Comparison of ENCODE assay signal across 10 mouse cellular contexts in the genomic region with DNA sequence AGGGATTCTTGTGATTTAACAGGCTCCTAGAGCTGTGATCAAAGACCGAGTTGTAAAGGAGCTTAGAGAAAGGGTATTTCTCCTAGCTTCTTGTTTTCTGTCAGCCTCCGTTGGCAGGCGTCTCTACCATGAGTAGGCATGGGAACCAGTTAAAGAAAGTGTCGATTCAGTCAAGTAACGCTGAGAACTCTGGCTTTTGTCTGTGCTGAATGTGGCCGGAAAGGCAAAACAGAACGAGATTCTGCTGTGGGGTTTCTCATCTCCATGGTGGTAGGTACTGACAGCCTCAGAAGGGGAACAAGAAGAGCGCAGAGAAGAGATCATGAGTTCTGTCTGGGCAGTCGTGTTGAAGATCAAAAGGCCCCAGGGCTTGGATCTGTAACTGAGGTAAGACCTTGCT. TPM values are rescaled to one million over a fixed set of nuclear protein-coding genes. Genes with fewer than 3 reads are reported as not detected.
DNase-seq lines count a peak whose midpoint lies in the region; ATAC-seq and TF ChIP-seq lines count a peak whose summit lies in the region.
"Had no signal": no experiment of that assay in that cellular context is flagged by ENCODE, and none has a peak within 500 bp of the region (broad histone marks: within the 10 kb centered on the region; RNA-seq: fewer than 3 reads in every experiment).

No protein-coding gene starts in this region.

- DNase-seq in CD4-positive, CD25-positive, alpha-beta regulatory T cell, adult 2 months (ENCODE audit: low read depth, low spot score), result peak; percentile 16
- peak in 1 of 2 experiments; percentile 19 for DNase-seq in spleen, adult 2 months (ENCODE audit: low read depth in 1 of 2, low spot score in 2 of 2)
- no peak for DNase-seq in spleen, postnatal 4 days (ENCODE audit: low spot score in 2 of 2)
- peak; percentile 48 for DNase-seq in naive thymus-derived CD4-positive, alpha-beta T cell, adult 2 months (ENCODE audit: low read depth)
- DNase-seq in embryonic facial prominence, embryonic 10.5 days (ENCODE audit: low spot score), result no peak
- no peak for DNase-seq in heart, postnatal 14 days
- DNase-seq: kidney, adult 9 months had no signal

- peak overlapping the region; percentile 44 for H3K27ac ChIP-seq in spleen, adult 2 months (ENCODE audit: insufficient read depth, low read length)
- H3K27ac ChIP-seq in embryonic facial prominence, embryonic 10.5 days (replicated peaks), result no peak overlapping the region; the same call in 1 of the 2 replicates
- no peak overlapping the region for H3K27ac ChIP-seq in intestine, embryonic 15.5 days
- H3K27ac ChIP-seq: stomach, embryonic 15.5 days had no signal

- no peaks in the 10 kb centered on the region for H3K27me3 ChIP-seq in spleen, adult 2 months (ENCODE audit: control insufficient read depth, insufficient read depth, low read length)
- H3K27me3 ChIP-seq in embryonic facial prominence, embryonic 10.5 days (replicated peaks; ENCODE audit: low read depth, poor library complexity, severe bottlenecking), result no peaks in the 10 kb centered on the region
- H3K27me3 ChIP-seq in intestine, embryonic 15.5 days (replicated peaks), result no peaks in the 10 kb centered on the region
- H3K27me3 ChIP-seq: stomach, embryonic 15.5 days had no signal

- TF ChIP-seq POLR2A in spleen, adult 2 months (IDR thresholded peaks at IDR 0.05; ENCODE audit: low read depth, low read length), result no peak

- no peak overlapping the region for H3K4me2 ChIP-seq in intestine, embryonic 15.5 days (replicated peaks)
- H3K4me2 ChIP-seq: stomach, embryonic 15.5 days had no signal

- H3K36me3 ChIP-seq in spleen, adult 2 months (ENCODE audit: control insufficient read depth, insufficient read depth, low read length), result no peaks in the 10 kb centered on the region
- no peaks in the 10 kb centered on the region for H3K36me3 ChIP-seq in embryonic facial prominence, embryonic 10.5 days (replicated peaks)
- no peaks in the 10 kb centered on the region for H3K36me3 ChIP-seq in intestine, embryonic 15.5 days
- H3K36me3 ChIP-seq: stomach, embryonic 15.5 days had no signal

- ATAC-seq in CD4-positive, CD25-positive, alpha-beta regulatory T cell, adult 4 months, result no peak
- no peak for ATAC-seq in intestine, embryonic 15.5 days

- no peak for TF ChIP-seq CTCF in spleen, adult 2 months (IDR thresholded peaks at IDR 0.05; ENCODE audit: extremely low read depth, insufficient read depth, insufficient read length, insufficient replicate concordance)

- no peak overlapping the region for H3K9ac ChIP-seq in intestine, embryonic 15.5 days
- H3K9ac ChIP-seq: stomach, embryonic 15.5 days had no signal

- H3K4me3 ChIP-seq in spleen, adult 2 months (ENCODE audit: extremely low read depth, insufficient read depth, insufficient read length), result no peak overlapping the region
- no peak overlapping the region for H3K4me3 ChIP-seq in embryonic facial prominence, embryonic 10.5 days
- H3K4me3 ChIP-seq in intestine, embryonic 15.5 days (replicated peaks), result no peak overlapping the region
- H3K4me3 ChIP-seq: stomach, embryonic 15.5 days had no signal

- peaks cover 12% of the 10 kb centered on the region for H3K4me1 ChIP-seq in spleen, adult 2 months (ENCODE audit: control insufficient read depth, insufficient read depth, insufficient read length)
- H3K4me1 ChIP-seq in embryonic facial prominence, embryonic 10.5 days, result no peaks in the 10 kb centered on the region; the same call in 1 of the 2 replicates
- H3K4me1 ChIP-seq in intestine, embryonic 15.5 days (replicated peaks), result no peaks in the 10 kb centered on the region
- H3K4me1 ChIP-seq: stomach, embryonic 15.5 days had no signal

- intact Hi-C loops in heart, postnatal 14 days (cut with DNase I), result no loop called here

- 55% methylated on average over 9 of the region's 9 CpGs for WGBS in spleen, adult 2 months
- WGBS in embryonic facial prominence, embryonic 10.5 days, result 67% methylated on average over 9 of the region's 9 CpGs
- WGBS in intestine, embryonic 15.5 days, result 76% methylated on average over 9 of the region's 9 CpGs

- H3K9me3 ChIP-seq in embryonic facial prominence, embryonic 10.5 days, result no peaks in the 10 kb centered on the region
- H3K9me3 ChIP-seq in intestine, embryonic 15.5 days, result no peaks in the 10 kb centered on the region
- H3K9me3 ChIP-seq: stomach, embryonic 15.5 days had no signal

RNA-seq across cellular contexts. Expression of gene Kcnj16, which starts 29.4 kb away (rescaled TPM):
- polyA plus RNA-seq in CD4-positive, CD25-positive, alpha-beta regulatory T cell, adult 4 months (2017; shearing (Covaris generic)), result under 1 TPM; 0.27 to 0.73 TPM
- 2.1 and 3.3 TPM in 2 replicates for polyA plus RNA-seq in spleen, adult 2 months (2012; rRNA removed)
- 0.15 and 0.27 TPM in 2 replicates for polyA plus RNA-seq in embryonic facial prominence, embryonic 10.5 days (2016; fragmentation: Nextera tagmentation; extraction: Ambion mirVana)
- polyA plus RNA-seq in intestine, embryonic 15.5 days (2015; fragmentation: Nextera tagmentation; extraction: Ambion mirVana), result 0.14 TPM in 2 replicates
- total RNA-seq in heart, postnatal 14 days (2021), result under 1 TPM in 1 of 2 experiments, not detected in 1; 0.22 TPM

Comparison
In these comparisons a context has a peak if more than half of its experiments do, and no peak if none do; other contexts are left out.
1. DNase-seq: peak in CD4-positive, CD25-positive, alpha-beta regulatory T cell, adult 2 months (single experiment) and naive thymus-derived CD4-positive, alpha-beta T cell, adult 2 months (single experiment); none in spleen, postnatal 4 days (0 of 2), embryonic facial prominence, embryonic 10.5 days (single experiment) and heart, postnatal 14 days (0 of 2).